Mouse (Mus musculus) bone marrow macrophage, adult 2 months (primary cell): ENCODE measurements around the gene Rnf115.

Source experiments
- CTCF ChIP-seq: IDR thresholded peaks from 2 replicates; pipeline ENCODE4 v1.5.1; 2012; ENCODE audit warnings: low read depth, mild to moderate bottlenecking, low read length, moderate library complexity
- POLR2A ChIP-seq: IDR thresholded peaks from 2 replicates; pipeline ENCODE4 v1.6.1; 2012; ENCODE audit warnings: mild to moderate bottlenecking, low read depth, low read length, borderline replicate concordance

GRCm38 (mm10) chr3:96693579-96693978 is 33.9 kb upstream of the Rnf115 start:
- TF ChIP-seq CTCF (no peak), POLR2A (no peak)
